Mouse (Mus musculus): ENCODE data around the gene Sox9. TPM values are rescaled to one million over a fixed set of nuclear protein-coding genes. Genes with fewer than 3 reads are reported as not detected.

The Sox9 gene
- polyA plus RNA-seq, 2 experiments = 70.2 to 98.2 TPM

DNA sequence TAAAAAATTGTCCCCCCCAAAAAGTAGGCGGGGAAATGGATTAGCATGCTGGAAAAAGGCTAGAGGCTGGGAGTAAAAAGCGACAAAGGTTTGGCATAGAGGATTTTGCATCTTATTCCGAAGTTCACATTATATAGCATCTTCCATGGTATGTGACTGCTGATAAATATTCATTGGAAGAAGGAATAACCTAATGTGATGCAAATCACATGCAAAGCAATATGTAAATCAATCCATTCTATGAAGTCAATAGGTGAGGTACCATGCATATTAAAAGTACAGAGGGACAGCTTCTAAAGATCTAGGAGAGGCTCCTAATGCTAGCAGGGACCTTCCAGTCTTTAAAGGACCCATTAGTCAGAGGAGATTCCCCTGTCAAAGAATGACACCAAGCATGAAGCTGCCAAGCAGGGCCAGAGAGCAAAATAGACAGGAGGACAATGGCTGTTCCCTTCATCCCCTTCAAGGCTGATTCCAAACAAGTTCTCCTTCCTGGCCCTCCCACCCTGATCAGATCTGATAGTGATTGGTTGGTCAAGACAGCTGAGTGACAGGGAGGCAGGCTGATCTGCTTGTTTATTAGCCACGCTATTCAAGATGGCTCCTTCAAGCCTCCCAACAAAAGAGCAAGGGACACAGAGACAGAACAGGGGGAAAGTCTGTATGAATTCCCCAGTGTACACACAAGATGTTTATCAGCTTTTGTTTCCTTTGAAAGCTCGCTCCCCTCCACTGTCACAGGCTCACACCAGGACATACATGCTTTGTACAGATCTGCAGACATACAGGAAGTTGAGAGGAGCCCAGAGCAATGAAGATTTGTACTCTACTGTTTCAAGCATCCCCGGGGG is 44.4 kb downstream of the Sox9 start:
- H3K36me3 ChIP-seq (ENCODE audit: control insufficient read depth, insufficient read depth, low read length) = no peaks in the 10 kb centered on the region
- H3K27ac ChIP-seq (replicated peaks; ENCODE audit: low read depth, low read length) = no peak overlapping the region
- no peaks in the 10 kb centered on the region for H3K27me3 ChIP-seq (ENCODE audit: control insufficient read depth, insufficient read depth, low read length)
- DNase-seq (ENCODE audit: low spot score) (no peak), ATAC-seq (ENCODE audit: low FRiP score, low read depth) (no peak)
- 75% methylated on average over 6 of the region's 6 CpGs for WGBS
- no peak overlapping the region for H3K4me3 ChIP-seq (replicated peaks; ENCODE audit: low read length)
- H3K9me3 ChIP-seq (ENCODE audit: control insufficient read depth, low read length) = no peaks in the 10 kb centered on the region
- H3K9ac ChIP-seq (ENCODE audit: low read depth, low read length, severe bottlenecking) = no peak overlapping the region
- TF ChIP-seq POLR2A (IDR thresholded peaks at IDR 0.05; ENCODE audit: borderline replicate concordance, extremely low read depth, insufficient read depth, insufficient read length) = no peak
- no peaks in the 10 kb centered on the region for H3K4me1 ChIP-seq (ENCODE audit: control insufficient read depth, insufficient read depth, low read length)
- no peak overlapping the region for H3K4me2 ChIP-seq (replicated peaks; ENCODE audit: low read depth, low read length, severe bottlenecking)

DNA sequence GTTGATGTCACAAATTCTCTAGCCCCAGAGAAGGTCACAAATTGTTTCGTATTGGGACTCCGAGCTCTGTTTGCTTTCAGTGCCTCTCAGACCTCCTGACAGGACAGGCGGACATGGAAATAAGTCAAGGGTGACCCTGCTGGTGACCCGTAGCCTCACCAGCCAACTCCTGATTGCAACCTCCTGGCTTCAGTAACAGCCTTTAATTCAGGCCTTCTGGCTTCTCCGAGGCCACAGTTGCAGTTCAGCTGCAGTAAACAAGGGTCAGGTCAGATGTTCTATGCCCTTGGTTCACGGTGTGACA is 45.0 kb downstream of the Sox9 start:
- Histone ChIP-seq H3K27ac (replicated peaks; ENCODE audit: low read depth, low read length) (no peak overlapping the region), H3K27me3 (ENCODE audit: control insufficient read depth, insufficient read depth, low read length) (no peaks in the 10 kb centered on the region), H3K4me2 (replicated peaks; ENCODE audit: low read depth, low read length, severe bottlenecking) (no peak overlapping the region), H3K9me3 (ENCODE audit: control insufficient read depth, low read length) (no peaks in the 10 kb centered on the region), H3K4me1 (ENCODE audit: control insufficient read depth, insufficient read depth, low read length) (no peaks in the 10 kb centered on the region), H3K36me3 (ENCODE audit: control insufficient read depth, insufficient read depth, low read length) (no peaks in the 10 kb centered on the region), H3K9ac (ENCODE audit: low read depth, low read length, severe bottlenecking) (no peak overlapping the region), H3K4me3 (replicated peaks; ENCODE audit: low read length) (no peak overlapping the region)
- no peak for DNase-seq (ENCODE audit: low spot score)
- TF ChIP-seq POLR2A (IDR thresholded peaks at IDR 0.05; ENCODE audit: borderline replicate concordance, extremely low read depth, insufficient read depth, insufficient read length) = no peak
- 34% methylated on average over 6 of the region's 6 CpGs for WGBS
- ATAC-seq (ENCODE audit: low FRiP score, low read depth) = no peak

DNA sequence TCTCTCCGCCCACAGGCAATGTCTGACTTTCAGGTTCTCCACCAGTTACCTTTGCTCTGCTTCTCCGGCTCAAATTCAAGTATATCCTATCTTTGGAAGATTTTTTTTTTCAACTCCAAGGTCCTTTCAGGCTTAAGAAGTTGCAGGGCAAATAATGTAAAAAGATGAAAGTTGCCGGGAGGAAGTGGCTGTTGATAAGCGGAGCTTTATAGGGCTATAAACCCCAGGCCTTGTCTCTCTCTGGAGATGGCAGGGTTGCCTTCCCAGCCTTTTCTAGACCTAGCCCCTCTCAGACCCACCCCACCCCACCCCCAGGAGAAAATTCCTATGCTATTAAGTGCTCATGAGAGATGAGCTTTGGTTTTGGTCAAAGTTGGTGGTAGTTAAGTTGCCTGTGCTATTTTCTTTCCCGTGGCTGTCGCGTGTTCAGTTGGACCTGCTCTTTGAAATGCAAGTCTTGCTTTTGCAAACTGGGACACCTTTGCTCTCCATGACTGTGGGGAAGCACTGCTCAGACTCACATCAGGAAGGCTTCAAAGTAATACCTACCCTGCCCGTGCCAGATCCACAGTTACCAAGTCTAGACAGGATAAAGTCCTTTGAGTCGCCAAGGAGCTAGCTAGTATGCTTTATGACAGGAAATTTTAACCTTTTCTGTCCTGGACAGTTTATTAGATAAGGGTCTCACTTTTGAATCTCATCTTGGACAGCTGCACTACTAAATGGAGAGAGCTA is 46.7 kb downstream of the Sox9 start:
- 40% methylated on average over 9 of the region's 9 CpGs for WGBS
- H3K27ac ChIP-seq (replicated peaks; ENCODE audit: low read depth, low read length) = no peak overlapping the region
- H3K4me2 ChIP-seq (replicated peaks; ENCODE audit: low read depth, low read length, severe bottlenecking) = no peak overlapping the region
- no peak overlapping the region for H3K4me3 ChIP-seq (replicated peaks; ENCODE audit: low read length)
- H3K36me3 ChIP-seq (ENCODE audit: control insufficient read depth, insufficient read depth, low read length) = no peaks in the 10 kb centered on the region
- peaks cover 1% of the 10 kb centered on the region; the same call in 1 of the 2 replicates for H3K4me1 ChIP-seq (ENCODE audit: control insufficient read depth, insufficient read depth, low read length)
- DNase-seq (ENCODE audit: low spot score) (no peak), ATAC-seq (ENCODE audit: low FRiP score, low read depth) (no peak)
- no peaks in the 10 kb centered on the region for H3K9me3 ChIP-seq (ENCODE audit: control insufficient read depth, low read length)
- no peak for TF ChIP-seq POLR2A (IDR thresholded peaks at IDR 0.05; ENCODE audit: borderline replicate concordance, extremely low read depth, insufficient read depth, insufficient read length)
- H3K9ac ChIP-seq (ENCODE audit: low read depth, low read length, severe bottlenecking) = no peak overlapping the region
- no peaks in the 10 kb centered on the region for H3K27me3 ChIP-seq (ENCODE audit: control insufficient read depth, insufficient read depth, low read length)

DNA sequence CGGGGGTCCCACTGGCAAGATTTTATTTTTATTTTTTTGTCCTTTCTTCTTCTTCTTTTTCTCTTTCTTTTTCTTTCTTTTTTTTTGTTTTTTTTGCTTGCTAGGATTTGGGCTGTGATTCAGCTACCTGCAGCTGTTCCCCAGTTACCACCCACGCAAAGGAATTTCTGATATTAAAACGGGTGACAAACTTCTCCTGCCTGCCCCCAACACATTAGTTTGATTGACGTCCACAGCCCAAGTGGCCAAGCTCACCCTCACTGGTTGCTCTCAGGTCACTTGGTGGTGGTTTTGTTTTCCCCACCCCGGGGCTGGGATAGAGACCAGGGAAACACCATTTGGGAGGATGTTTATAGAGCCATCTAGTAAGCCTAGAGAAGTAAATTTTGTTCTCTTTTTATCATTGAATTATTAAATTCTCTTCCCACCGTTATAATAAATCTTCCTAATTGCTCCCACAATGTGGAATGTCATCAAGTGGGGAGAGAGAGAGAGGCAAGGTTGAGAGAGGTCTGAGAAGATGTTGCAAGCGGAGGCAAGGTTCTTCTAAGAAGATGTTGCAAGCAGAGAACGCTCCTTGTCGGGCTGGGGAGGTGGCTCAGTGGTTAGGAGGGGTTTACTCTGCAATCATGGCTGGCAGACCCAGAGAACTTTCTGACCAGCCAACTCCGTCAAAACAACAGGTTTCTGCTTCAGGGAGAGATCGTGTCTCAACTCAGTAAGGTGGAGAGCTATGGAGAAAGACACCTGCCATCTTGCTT is 52.4 kb downstream of the Sox9 start:
- Histone ChIP-seq H3K4me2 (replicated peaks; ENCODE audit: low read depth, low read length, severe bottlenecking) (no peak overlapping the region), H3K27me3 (ENCODE audit: control insufficient read depth, insufficient read depth, low read length) (no peaks in the 10 kb centered on the region), H3K9ac (ENCODE audit: low read depth, low read length, severe bottlenecking) (no peak overlapping the region), H3K27ac (replicated peaks; ENCODE audit: low read depth, low read length) (no peak overlapping the region), H3K4me3 (replicated peaks; ENCODE audit: low read length) (no peak overlapping the region), H3K36me3 (ENCODE audit: control insufficient read depth, insufficient read depth, low read length) (no peaks in the 10 kb centered on the region), H3K4me1 (ENCODE audit: control insufficient read depth, insufficient read depth, low read length) (peaks cover 10% of the 10 kb centered on the region; the same call in 1 of the 2 replicates), H3K9me3 (ENCODE audit: control insufficient read depth, low read length) (no peaks in the 10 kb centered on the region)
- no peak for ATAC-seq (ENCODE audit: low FRiP score, low read depth)
- no peak for TF ChIP-seq POLR2A (IDR thresholded peaks at IDR 0.05; ENCODE audit: borderline replicate concordance, extremely low read depth, insufficient read depth, insufficient read length)
- 56% methylated on average over 11 of the region's 11 CpGs for WGBS
- no peak for DNase-seq (ENCODE audit: low spot score)

DNA sequence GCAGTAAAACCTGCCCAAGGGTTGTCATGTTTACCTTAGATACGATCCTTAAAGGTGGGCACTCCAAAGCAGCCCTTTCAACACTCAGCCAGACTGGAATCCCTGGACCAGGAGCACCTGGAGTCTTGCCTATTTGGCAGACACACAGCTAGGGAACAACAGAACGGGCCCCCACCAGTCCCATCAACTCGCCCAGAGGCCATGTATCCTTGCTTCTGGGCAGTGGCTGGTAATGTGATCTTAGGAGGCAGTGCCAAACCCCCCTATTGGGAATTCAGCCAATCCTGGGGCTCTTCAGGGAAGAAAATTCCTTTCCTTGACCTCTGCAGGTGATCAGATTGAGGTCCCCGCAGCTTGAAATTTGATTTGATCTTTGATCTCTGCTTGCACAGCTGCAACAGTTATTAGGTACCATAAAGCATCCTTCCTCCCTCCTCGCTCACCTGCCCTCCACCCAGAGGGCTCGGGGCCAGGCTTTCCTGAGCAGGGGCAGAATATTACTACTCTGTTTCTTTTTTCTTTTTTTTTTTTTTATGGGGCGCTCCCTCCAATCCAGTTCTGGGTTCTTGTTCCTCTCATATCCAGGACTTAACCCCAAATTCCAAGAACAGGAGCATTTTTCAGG is 53.6 kb downstream of the Sox9 start:
- Histone ChIP-seq H3K4me1 (ENCODE audit: control insufficient read depth, insufficient read depth, low read length) (peaks cover 10% of the 10 kb centered on the region; the same call in 1 of the 2 replicates), H3K36me3 (ENCODE audit: control insufficient read depth, insufficient read depth, low read length) (no peaks in the 10 kb centered on the region), H3K27ac (replicated peaks; ENCODE audit: low read depth, low read length) (no peak overlapping the region), H3K9ac (ENCODE audit: low read depth, low read length, severe bottlenecking) (no peak overlapping the region), H3K4me3 (replicated peaks; ENCODE audit: low read length) (no peak overlapping the region), H3K27me3 (ENCODE audit: control insufficient read depth, insufficient read depth, low read length) (no peaks in the 10 kb centered on the region), H3K4me2 (replicated peaks; ENCODE audit: low read depth, low read length, severe bottlenecking) (no peak overlapping the region), H3K9me3 (ENCODE audit: control insufficient read depth, low read length) (no peaks in the 10 kb centered on the region)
- DNase-seq (ENCODE audit: low spot score) = no peak
- ATAC-seq (ENCODE audit: low FRiP score, low read depth) = no peak
- no peak for TF ChIP-seq POLR2A (IDR thresholded peaks at IDR 0.05; ENCODE audit: borderline replicate concordance, extremely low read depth, insufficient read depth, insufficient read length)
- WGBS = 24% methylated on average over 7 of the region's 7 CpGs
